Mouse (Mus musculus) megakaryocyte-erythroid progenitor cell, adult 5-6 weeks (primary cell): ENCODE data around the gene Asic4. TPM values are rescaled to one million over a fixed set of nuclear protein-coding genes. Genes with fewer than 3 reads are reported as not detected.

Experiments used
- ATAC-seq: replicated peaks from 2 replicates; pipeline ENCODE4 v1.8.0; 2016; ENCODE audit warnings: mild to moderate bottlenecking, inconsistent platforms; ENCODE audit not compliant: severe bottlenecking, poor library complexity, low FRiP score, low TSS enrichment
- total RNA-seq, 2 experiments: library from RNA; stranded (forward) in 1 of 2; stranded (reverse) in 1 of 2; fragments of 200-1000, 215-1000 nt in 1 of 2; fragments of >200 nt in 1 of 2; fragmentation: Nextera tagmentation in 1 of 2; gene quantifications; 2 replicates each; pipeline ENCODE4 v1.2.3; 2014 to 2017

The Asic4 gene
- total RNA-seq, 2 experiments from 2014 or later, result not detected

DNA sequence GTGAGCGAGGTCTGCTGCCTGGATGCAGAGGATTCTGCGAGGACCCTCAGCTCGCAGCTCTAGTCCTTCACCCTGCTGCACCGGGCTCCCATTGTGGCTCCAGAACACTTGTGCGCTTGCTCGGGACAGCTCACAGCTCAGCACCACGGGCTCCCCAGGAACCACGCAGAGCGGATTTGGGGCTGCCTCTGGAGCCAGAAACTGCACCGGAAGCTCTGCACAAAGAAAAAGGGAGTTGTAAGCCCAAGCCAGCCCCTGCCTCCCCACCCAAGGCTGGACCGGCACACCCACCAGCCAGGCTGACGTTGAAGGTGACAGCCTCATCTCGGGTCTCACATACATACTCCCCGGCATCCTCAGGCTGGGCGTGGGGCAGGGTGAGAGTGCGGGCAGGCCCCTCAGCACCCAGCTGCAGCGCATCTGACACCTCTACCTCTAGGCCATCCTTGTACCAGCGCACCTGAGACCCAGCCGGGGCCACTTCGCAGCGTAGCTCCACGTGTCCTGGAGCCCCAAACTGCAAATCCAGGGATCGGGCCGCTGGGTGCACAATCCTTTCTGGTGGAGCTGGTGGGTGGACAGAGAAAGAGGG lies 42.4 kb downstream of the Asic4 start:
- ATAC-seq, result no peak

- ATAC-seq, result peak; percentile 73
These were observed 44.8 kb downstream of the Asic4 start for GRCm38 (mm10) chr1:75494878-75495548.

GRCm38 (mm10) chr1:75498897-75499296 lies 48.7 kb downstream of the Asic4 start:
- ATAC-seq, result no peak

GRCm38 (mm10) chr1:75499441-75499840 lies 49.2 kb downstream of the Asic4 start:
- ATAC-seq, result no peak

- ATAC-seq, result no peak
These were observed 51.7 kb downstream of the Asic4 start for GRCm38 (mm10) chr1:75501905-75502304.

GRCm38 (mm10) chr1:75502945-75503650 lies 52.9 kb downstream of the Asic4 start:
- no peak for ATAC-seq

- ATAC-seq, result no peak
These were observed 53.4 kb downstream of the Asic4 start for GRCm38 (mm10) chr1:75503651-75503980.

DNA sequence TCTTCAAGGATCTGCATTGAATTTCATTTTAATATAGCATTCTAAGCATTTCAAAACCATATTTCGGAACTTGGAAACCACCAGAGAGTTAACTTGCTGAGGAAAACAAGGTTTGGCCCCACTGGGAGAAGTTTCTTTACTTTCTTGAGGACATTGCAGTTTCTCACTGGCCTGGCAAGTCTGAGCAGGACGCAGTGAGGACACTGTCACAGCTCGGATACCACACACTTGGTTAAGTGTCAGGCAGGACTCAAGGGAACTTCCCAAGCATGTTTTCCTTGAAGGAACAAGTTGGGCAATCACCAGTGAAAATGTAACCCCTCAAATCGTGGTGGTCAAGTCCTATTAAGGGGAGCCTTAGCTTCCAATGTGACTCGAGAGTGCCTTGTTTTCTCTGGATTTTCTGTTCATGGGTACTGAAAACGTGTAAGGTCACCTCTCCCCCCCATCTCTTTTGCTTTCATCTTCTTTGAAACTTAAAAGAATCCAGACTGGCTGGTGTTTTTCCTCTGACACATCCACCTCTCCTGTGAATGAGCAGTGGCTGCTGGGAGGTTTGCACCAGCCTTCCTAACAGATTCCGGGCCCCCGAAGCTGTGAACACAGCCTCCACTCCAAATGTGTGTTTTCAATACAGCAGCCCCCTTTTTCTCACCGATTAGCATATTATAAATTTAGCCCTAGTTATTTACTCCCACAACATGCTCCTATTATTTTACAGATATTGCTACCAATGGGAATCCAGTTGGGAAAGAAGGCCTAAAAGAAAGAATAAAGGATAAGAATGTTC lies 54.2 kb downstream of the Asic4 start:
- ATAC-seq, result no peak

DNA sequence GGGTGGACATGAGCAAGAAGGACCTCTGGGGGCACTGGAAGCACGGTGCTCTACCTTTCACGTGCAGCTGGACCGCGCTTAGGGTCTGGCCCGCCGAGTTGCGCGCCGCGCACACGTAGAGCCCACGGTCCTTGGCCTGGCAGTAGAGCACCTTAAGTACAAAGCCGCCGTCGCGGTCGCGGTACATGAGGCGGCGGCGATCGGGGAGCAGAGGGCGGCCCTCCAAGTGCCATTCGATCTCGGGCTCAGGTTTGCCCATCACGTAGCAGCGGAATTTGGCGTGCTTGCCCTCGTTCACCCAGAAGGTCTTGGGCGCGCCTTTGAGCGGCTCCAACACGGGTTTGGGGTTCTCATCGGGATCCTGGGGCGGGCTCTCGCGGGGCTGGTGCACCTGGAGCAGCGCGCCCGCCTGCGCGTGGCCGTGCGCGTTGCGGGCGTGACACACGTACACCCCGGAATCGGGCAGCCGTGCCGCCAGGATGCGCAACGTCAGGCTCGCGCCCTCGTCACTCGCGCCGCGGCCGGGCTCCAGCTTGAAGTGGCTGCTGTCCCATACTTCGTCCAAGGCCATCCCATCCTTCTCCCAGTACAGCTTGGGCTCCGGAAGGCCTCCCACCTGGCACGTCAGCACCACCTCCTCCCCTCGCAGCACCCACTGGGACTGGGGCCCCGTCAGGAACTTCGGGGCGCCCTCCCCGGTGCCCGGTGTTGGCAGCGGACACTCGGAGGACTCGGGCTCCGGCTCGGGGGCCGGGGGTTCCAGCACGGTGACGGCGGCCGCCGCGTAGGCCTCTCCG lies 55.1 kb downstream of the Asic4 start:
- ATAC-seq, result no peak

- no peak for ATAC-seq
These were observed 56.0 kb downstream of the Asic4 start, which contains the start of gene Obsl1 for GRCm38 (mm10) chr1:75505956-75506831. Gene Obsl1 (minus strand): TSS chr1:75506452.

DNA sequence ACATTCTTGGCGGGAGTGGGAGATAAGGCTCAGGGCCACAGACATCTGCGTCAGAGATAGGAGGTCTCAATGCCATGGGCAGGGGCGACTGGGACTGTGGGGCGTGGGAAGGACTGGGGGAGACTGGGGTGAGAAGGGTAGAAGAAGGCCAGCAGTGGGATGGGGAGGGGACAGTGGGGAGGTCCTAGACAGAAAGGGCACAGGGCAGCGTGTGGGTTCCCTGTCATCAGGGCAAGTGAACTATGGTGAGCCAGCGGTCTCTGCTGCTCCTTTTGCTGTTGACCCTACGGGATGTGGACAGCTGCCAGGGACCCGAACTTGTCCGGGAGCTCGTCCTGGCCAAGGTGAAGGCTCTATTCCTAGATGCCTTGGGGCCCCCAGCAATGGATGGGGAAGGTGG lies 56.8 kb downstream of the Asic4 start, which contains the start of gene Inha:
Inha (plus strand) TSS at position 72 of the 400 bp plus-strand sequence.
- ATAC-seq, result no peak

DNA sequence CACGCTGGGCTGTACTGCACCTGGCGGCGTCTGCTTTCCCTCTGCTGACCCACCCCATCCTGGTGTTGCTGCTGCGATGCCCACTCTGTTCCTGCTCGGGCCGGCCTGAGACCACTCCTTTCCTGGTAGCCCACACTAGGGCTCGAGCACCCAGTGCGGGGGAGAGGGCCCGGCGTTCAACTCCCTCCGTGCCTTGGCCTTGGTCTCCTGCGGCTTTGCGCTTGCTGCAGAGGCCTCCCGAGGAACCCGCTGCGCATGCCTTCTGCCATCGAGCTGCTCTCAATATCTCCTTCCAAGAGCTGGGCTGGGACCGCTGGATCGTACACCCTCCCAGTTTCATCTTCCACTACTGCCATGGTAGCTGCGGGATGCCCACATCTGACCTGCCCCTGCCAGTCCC lies 59.4 kb downstream of the Asic4 start:
- ATAC-seq, result no peak

DNA sequence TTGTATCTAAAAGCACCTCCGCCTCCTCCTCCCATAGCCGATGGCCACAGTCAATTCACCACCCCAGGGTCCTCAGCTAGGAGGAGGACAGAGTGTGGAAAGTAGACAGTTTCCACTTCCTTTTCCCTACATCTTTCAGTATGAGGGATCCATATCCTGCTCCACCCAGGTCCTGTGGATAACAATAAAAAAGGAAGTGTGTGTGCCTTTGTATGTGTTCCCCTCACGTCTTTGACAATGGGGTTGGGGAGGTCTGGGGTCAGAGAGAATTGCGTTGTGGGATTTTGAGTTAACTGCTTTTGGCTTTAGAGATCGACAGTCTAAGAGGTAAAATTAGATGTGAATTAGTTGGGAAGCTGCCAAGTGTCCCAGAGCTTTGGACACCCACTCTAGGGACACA lies 59.9 kb downstream of the Asic4 start:
- no peak for ATAC-seq

- no peak for ATAC-seq
These were observed 61.4 kb downstream of the Asic4 start for GRCm38 (mm10) chr1:75511437-75512210.

- ATAC-seq, result no peak
These were observed 62.3 kb downstream of the Asic4 start for GRCm38 (mm10) chr1:75512550-75512949.

- ATAC-seq, result no peak
These were observed 66.6 kb downstream of the Asic4 start for GRCm38 (mm10) chr1:75516703-75517380.

- ATAC-seq, result no peak
These were observed 67.7 kb downstream of the Asic4 start for GRCm38 (mm10) chr1:75517984-75518383.
